Mouse (Mus musculus) E14TG2a.4 (cell line): ENCODE results near the gene Fbrsl1.
"Not testable (repeated sequence)": the region's sequence is repeated elsewhere in the genome, so short reads cannot be mapped to it uniquely, and the experiment has no call there.

Source experiments
- CTCF ChIP-seq: conservative IDR thresholded peaks from 2 replicates; pipeline ENCODE4 v1.5.1; 2014; ENCODE audit warnings: low read length
- NANOG ChIP-seq: IDR thresholded peaks from 2 replicates; pipeline ENCODE4 v1.6.1; 2014; ENCODE audit warnings: borderline replicate concordance, low read length, mixed read lengths
- POU5F1 ChIP-seq: IDR thresholded peaks from 2 replicates; pipeline ENCODE4 v1.6.1; 2014; ENCODE audit warnings: low read length, borderline replicate concordance

DNA sequence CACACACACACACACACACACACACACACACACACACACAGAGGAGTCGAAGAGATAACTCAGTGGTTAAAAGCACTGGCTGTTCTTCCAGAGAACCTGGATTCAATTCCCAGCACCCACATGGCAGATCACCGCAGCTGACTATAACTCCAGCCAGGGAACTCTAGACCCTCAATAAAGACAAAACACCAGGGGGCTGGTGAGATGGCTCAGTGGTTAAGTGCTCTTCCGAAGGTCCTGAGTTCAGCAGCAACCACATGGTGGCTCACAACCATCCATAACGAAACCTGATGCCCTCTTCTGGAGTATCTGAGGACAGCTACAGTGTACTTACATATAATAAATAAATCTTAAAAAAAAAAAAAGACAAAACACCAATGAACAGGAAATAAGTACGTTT, 12.1 kb downstream of the Fbrsl1 start:
- not testable (repeated sequence) for TF ChIP-seq CTCF, NANOG, POU5F1
